In genomic region chr12:8467029-8467924, GRCm38 (mm10) we compare ENCODE assay signal across 12 mouse cellular contexts. TPM values are rescaled to one million over a fixed set of nuclear protein-coding genes. Genes with fewer than 3 reads are reported as not detected.
DNase-seq lines count a peak whose midpoint lies in the region; ATAC-seq and TF ChIP-seq lines count a peak whose summit lies in the region.
"Had no signal": no experiment of that assay in that cellular context is flagged by ENCODE, and none has a peak within 500 bp of the region (broad histone marks: within the 10 kb centered on the region; RNA-seq: fewer than 3 reads in every experiment).

No protein-coding gene starts in this region.

- TF ChIP-seq CTCF in stomach, postnatal 0 days (IDR thresholded peaks at IDR 0.05; ENCODE audit: low read depth): no peak

- TF ChIP-seq EP300 in stomach, postnatal 0 days (optimal IDR thresholded peaks at IDR 0.05): no peak

- peaks cover 21% of the 10 kb centered on the region for H3K4me1 ChIP-seq in kidney, embryonic 14.5 days (ENCODE audit: control insufficient read depth, insufficient read depth, low read length)
- H3K4me1 ChIP-seq in stomach, embryonic 16.5 days (ENCODE audit: control insufficient read depth, insufficient read depth, low read length): peaks cover 19% of the 10 kb centered on the region
- peaks cover 2% of the 10 kb centered on the region; the same call in 1 of the 2 replicates for H3K4me1 ChIP-seq in stomach, postnatal 0 days (replicated peaks; ENCODE audit: control insufficient read depth, insufficient read depth)
- H3K4me1 ChIP-seq: midbrain, embryonic 12.5 days had no signal

- H3K27ac ChIP-seq in kidney, embryonic 14.5 days (ENCODE audit: low read depth, low read length): no peak overlapping the region
- H3K27ac ChIP-seq in stomach, embryonic 16.5 days (ENCODE audit: low read length): no peak overlapping the region
- no peak overlapping the region for H3K27ac ChIP-seq in stomach, postnatal 0 days (replicated peaks)
- H3K27ac ChIP-seq: midbrain, embryonic 12.5 days had no signal

- H3K36me3 ChIP-seq in kidney, embryonic 14.5 days (ENCODE audit: control insufficient read depth, insufficient read depth, low read length): no peaks in the 10 kb centered on the region
- no peaks in the 10 kb centered on the region for H3K36me3 ChIP-seq in stomach, embryonic 16.5 days (ENCODE audit: control insufficient read depth, insufficient read depth, low read length)
- no peaks in the 10 kb centered on the region for H3K36me3 ChIP-seq in stomach, postnatal 0 days (ENCODE audit: control insufficient read depth, insufficient read depth, low read length)
- H3K36me3 ChIP-seq: midbrain, embryonic 12.5 days had no signal

- H3K9ac ChIP-seq in kidney, embryonic 14.5 days (ENCODE audit: low read depth, low read length): no peak overlapping the region
- H3K9ac ChIP-seq in stomach, embryonic 16.5 days (ENCODE audit: low read length): no peak overlapping the region
- H3K9ac ChIP-seq in stomach, postnatal 0 days (ENCODE audit: low read length): no peak overlapping the region
- H3K9ac ChIP-seq: midbrain, embryonic 12.5 days had no signal

- no peaks in the 10 kb centered on the region for H3K9me3 ChIP-seq in kidney, embryonic 14.5 days (ENCODE audit: control insufficient read depth, low read length)
- no peaks in the 10 kb centered on the region for H3K9me3 ChIP-seq in stomach, embryonic 16.5 days (replicated peaks; ENCODE audit: control insufficient read depth, low read length)
- H3K9me3 ChIP-seq in stomach, postnatal 0 days (ENCODE audit: control insufficient read depth, low read length): no peaks in the 10 kb centered on the region
- H3K9me3 ChIP-seq: midbrain, embryonic 12.5 days had no signal

- peak; percentile 36; the same call in 1 of the 2 replicates for ATAC-seq in kidney, embryonic 14.5 days (ENCODE audit: low FRiP score, low TSS enrichment)
- peak; percentile 30; the same call in 1 of the 2 replicates for ATAC-seq in stomach, embryonic 16.5 days (ENCODE audit: insufficient read depth, low FRiP score)
- ATAC-seq in stomach, postnatal 0 days (ENCODE audit: low FRiP score, low TSS enrichment): no peak
- ATAC-seq: CD4-positive, CD25-positive, alpha-beta regulatory T cell, adult 4 months had no signal

- H3K4me2 ChIP-seq in kidney, embryonic 14.5 days (replicated peaks; ENCODE audit: low read depth, low read length): no peak overlapping the region
- H3K4me2 ChIP-seq in stomach, embryonic 16.5 days (ENCODE audit: low read depth, low read length): no peak overlapping the region
- no peak overlapping the region for H3K4me2 ChIP-seq in stomach, postnatal 0 days (replicated peaks; ENCODE audit: low read depth)
- H3K4me2 ChIP-seq: midbrain, embryonic 12.5 days had no signal

- WGBS in kidney, embryonic 14.5 days: 43% methylated on average over 12 of the region's 12 CpGs
- WGBS in stomach, embryonic 16.5 days: 61% methylated on average over 12 of the region's 12 CpGs
- 66% methylated on average over 12 of the region's 12 CpGs for WGBS in stomach, postnatal 0 days

- H3K4me3 ChIP-seq in kidney, embryonic 14.5 days (ENCODE audit: low read length): no peak overlapping the region
- H3K4me3 ChIP-seq in stomach, embryonic 16.5 days (replicated peaks; ENCODE audit: low read length): no peak overlapping the region
- H3K4me3 ChIP-seq in stomach, postnatal 0 days (ENCODE audit: low read depth, low read length): no peak overlapping the region
- H3K4me3 ChIP-seq: midbrain, embryonic 12.5 days had no signal

- H3K27me3 ChIP-seq in kidney, embryonic 14.5 days (ENCODE audit: control insufficient read depth, insufficient read depth, low read length): no peaks in the 10 kb centered on the region
- no peaks in the 10 kb centered on the region; the same call in 1 of the 2 replicates for H3K27me3 ChIP-seq in stomach, embryonic 16.5 days (ENCODE audit: control insufficient read depth, insufficient read depth, low read length)
- H3K27me3 ChIP-seq in stomach, postnatal 0 days (ENCODE audit: control insufficient read depth, insufficient read depth, low read length): no peaks in the 10 kb centered on the region

- DNase-seq in kidney, adult 9 months: no peak
- no peak for DNase-seq in stomach, postnatal 0 days (ENCODE audit: low spot score)
- peak; percentile 73 to 81 for DNase-seq in left cerebral cortex, adult 9 months (ENCODE audit: low spot score in 2 of 2)
- peak; percentile 93 for DNase-seq in telencephalon, adult 2 months (ENCODE audit: low read depth, low spot score)
- no peak for DNase-seq in spleen, adult 18-20 months
- no peak for DNase-seq in gastrocnemius, adult 8-10 months (ENCODE audit: low spot score in 2 of 2)
- DNase-seq: cerebellum, adult 9-10 months; heart, postnatal 10 days had no signal

RNA-seq across cellular contexts. Expression of gene Rhob, which starts 32.5 kb away (rescaled TPM):
- 38.3 and 43.6 TPM in 2 replicates for polyA plus RNA-seq in kidney, embryonic 14.5 days (2014; fragmentation: Nextera tagmentation; extraction: Ambion mirVana)
- 32.0 and 34.3 TPM in 2 replicates for polyA plus RNA-seq in stomach, embryonic 16.5 days (2015; fragmentation: Nextera tagmentation; extraction: Ambion mirVana)
- polyA plus RNA-seq in stomach, postnatal 0 days (2015; fragmentation: Nextera tagmentation; extraction: Ambion mirVana): 32.9 and 39.5 TPM in 2 replicates
- 10 to 100 TPM; 19.6 to 44.6 (median 26.7) TPM for total RNA-seq in gastrocnemius, adult 8-10 months (2022)

Comparison
In these comparisons a context has a peak if more than half of its experiments do, and no peak if none do; other contexts are left out.
1. DNase-seq: peak in left cerebral cortex, adult 9 months (2 of 2) and telencephalon, adult 2 months (single experiment); none in kidney, adult 9 months (single experiment), stomach, postnatal 0 days (single experiment), spleen, adult 18-20 months (0 of 2) and gastrocnemius, adult 8-10 months (0 of 2).